8 mouse cellular contexts compared by ENCODE assay signal in genomic region chr12:31633970-31634342, GRCm38 (mm10). TPM values are rescaled to one million over a fixed set of nuclear protein-coding genes. Genes with fewer than 3 reads are reported as not detected.
DNase-seq lines count a peak whose midpoint lies in the region; ATAC-seq and TF ChIP-seq lines count a peak whose summit lies in the region.

No protein-coding gene starts in this region.

- peak overlapping the region; percentile 78 for H3K4me2 ChIP-seq in hindbrain, postnatal 0 days (ENCODE audit: low read depth, low read length)

- ATAC-seq in hindbrain, postnatal 0 days: peak; percentile 41

- H3K4me1 ChIP-seq in heart, adult 2 months (ENCODE audit: control insufficient read depth, insufficient read depth, low read length): peaks cover 1% of the 10 kb centered on the region
- peaks cover 8 to 10% of the 10 kb centered on the region in 2 experiments for H3K4me1 ChIP-seq in MEL (ENCODE audit: control insufficient read depth in 1 of 2, insufficient read depth in 2 of 2, low read length in 2 of 2)
- peaks cover 6% of the 10 kb centered on the region for H3K4me1 ChIP-seq in hindbrain, postnatal 0 days (ENCODE audit: insufficient read depth, low read length)

- peaks cover 7% of the 10 kb centered on the region; the same call in 1 of the 2 replicates for H3K36me3 ChIP-seq in heart, adult 2 months (ENCODE audit: control insufficient read depth, insufficient read depth, low read length)
- H3K36me3 ChIP-seq in MEL (ENCODE audit: control insufficient read depth in 1 of 2, insufficient read depth in 2 of 2, low read length in 2 of 2): peaks cover 15 to 17% of the 10 kb centered on the region in 2 experiments
- H3K36me3 ChIP-seq in hindbrain, postnatal 0 days (ENCODE audit: insufficient read depth, low read length): no peaks in the 10 kb centered on the region

- H3K4me3 ChIP-seq in heart, adult 2 months: peak overlapping the region; percentile 82
- H3K4me3 ChIP-seq in MEL (ENCODE audit: control insufficient read depth in 1 of 2, insufficient read depth in 1 of 2, low read depth in 2 of 2, low read length in 2 of 2): peak overlapping the region; percentile 92 to 100
- H3K4me3 ChIP-seq in hindbrain, postnatal 0 days (ENCODE audit: low read length): peak overlapping the region; percentile 62

- H3K27me3 ChIP-seq in heart, adult 2 months (ENCODE audit: control insufficient read depth, insufficient read depth, low read length): no peaks in the 10 kb centered on the region
- H3K27me3 ChIP-seq in MEL (ENCODE audit: control insufficient read depth in 1 of 2, insufficient read depth in 2 of 2, low read length in 2 of 2): no peaks in the 10 kb centered on the region
- no peaks in the 10 kb centered on the region for H3K27me3 ChIP-seq in hindbrain, postnatal 0 days (ENCODE audit: insufficient read depth, low read length)

- H3K9me3 ChIP-seq in MEL (replicated peaks; ENCODE audit: insufficient read depth, low read length): no peaks in the 10 kb centered on the region
- no peaks in the 10 kb centered on the region for H3K9me3 ChIP-seq in hindbrain, postnatal 0 days (ENCODE audit: low read length)

- no peak for TF ChIP-seq POLR2A in heart, adult 2 months (IDR thresholded peaks at IDR 0.05; ENCODE audit: insufficient read depth, low read depth, low read length)
- TF ChIP-seq POLR2A in MEL (IDR thresholded peaks at IDR 0.05; ENCODE audit: control insufficient read depth in 1 of 2, insufficient read depth in 1 of 2, low read depth in 1 of 2, low read length in 2 of 2, poor library complexity in 1 of 2): no peak

- TF ChIP-seq CTCF in heart, adult 2 months (IDR thresholded peaks at IDR 0.05): no peak
- no peak for TF ChIP-seq CTCF in MEL (IDR thresholded peaks at IDR 0.05 in 2 of 3, conservative IDR thresholded peaks at IDR 0.05 in 1 of 3; ENCODE audit: control insufficient read depth in 1 of 3, insufficient read depth in 1 of 3, low read depth in 2 of 3, low read length in 3 of 3, poor library complexity in 1 of 3, severe bottlenecking in 1 of 3)
- TF ChIP-seq CTCF in hindbrain, postnatal 0 days (IDR thresholded peaks at IDR 0.05; ENCODE audit: low read depth): no peak

- 6% methylated on average over 13 of the region's 13 CpGs for WGBS in heart, adult 2 months
- WGBS in hindbrain, postnatal 0 days: 7% methylated on average over 13 of the region's 13 CpGs

- H3K9ac ChIP-seq in heart, adult 2 months (ENCODE audit: low read depth, low read length): peak overlapping the region; percentile 96
- peak overlapping the region; percentile 97 for H3K9ac ChIP-seq in MEL (ENCODE audit: control insufficient read depth, low read depth, low read length, poor library complexity, severe bottlenecking)
- peak overlapping the region; percentile 76 for H3K9ac ChIP-seq in hindbrain, postnatal 0 days (replicated peaks; ENCODE audit: low read length)

- TF ChIP-seq RAD21 in MEL (IDR thresholded peaks at IDR 0.05; ENCODE audit: low read depth, low read length): no peak

- no peak for TF ChIP-seq EP300 in heart, adult 2 months (IDR thresholded peaks at IDR 0.05; ENCODE audit: insufficient read depth, low read depth, low read length)
- no peak for TF ChIP-seq EP300 in MEL (IDR thresholded peaks at IDR 0.05; ENCODE audit: low read depth in 1 of 2, low read length in 2 of 2)

- intact Hi-C loops in heart, adult 2 months (cut with DNase I): loop anchor here (1.0 kb wide), 1 partner anchor 20 kb away; the partner anchor contains the start of genes Cog5 and Dus4l
- intact Hi-C loops in heart, postnatal 25 days (cut with DNase I): no loop called here

- H3K27ac ChIP-seq in heart, adult 2 months: peak overlapping the region; percentile 86
- H3K27ac ChIP-seq in MEL (ENCODE audit: control insufficient read depth, low read depth, low read length): peak overlapping the region; percentile 86
- peak overlapping the region; percentile 80 for H3K27ac ChIP-seq in hindbrain, postnatal 0 days

- peak in 1 of 2 experiments; percentile 42 for DNase-seq in heart, adult 2 months
- no peak for DNase-seq in heart, postnatal 25 days (ENCODE audit: low spot score)
- peak; percentile 67 for DNase-seq in MEL (ENCODE audit: low read depth, low spot score)
- DNase-seq in fibroblast of lung, adult 2 months (ENCODE audit: low read depth): peak; percentile 2
- no peak for DNase-seq in hindbrain, postnatal 0 days (ENCODE audit: low spot score)
- DNase-seq in lung, postnatal 14 days: peak; percentile 18
- DNase-seq in spleen, postnatal 10 days (ENCODE audit: low spot score in 2 of 2): peak; percentile 43 to 54
- no peak for DNase-seq in left cerebral cortex, adult 9 months (ENCODE audit: low spot score in 2 of 2)

- no peaks in the 10 kb centered on the region for H3K79me2 ChIP-seq in heart, adult 2 months (replicated peaks; ENCODE audit: control insufficient read depth, insufficient read depth, low read length)
- peaks cover 22% of the 10 kb centered on the region for H3K79me2 ChIP-seq in MEL (ENCODE audit: control insufficient read depth, insufficient read depth, low read length, poor library complexity)

TF ChIP-seq in MEL, 35 proteins besides CTCF, POLR2A, EP300 and RAD21:
- TF ChIP-seq GATA1 (IDR thresholded peaks at IDR 0.05; ENCODE audit: low read depth, low read length) (no peak), MYC (IDR thresholded peaks at IDR 0.05; ENCODE audit: low read depth, low read length) (0 out of 2 replicates have a peak, but pooled peaks have one; percentile 14), TBP (IDR thresholded peaks at IDR 0.05; ENCODE audit: low read depth, low read length) (0 out of 2 replicates have a peak, but pooled peaks have one; percentile 6), USF2 (IDR thresholded peaks at IDR 0.05; ENCODE audit: borderline replicate concordance in 1 of 2, insufficient read depth in 1 of 2, low read depth in 1 of 2, low read length in 2 of 2) (no peak), NELFE (IDR thresholded peaks at IDR 0.05; ENCODE audit: low read depth, low read length) (no peak), HCFC1 (IDR thresholded peaks at IDR 0.05; ENCODE audit: low read depth, low read length) (peak; percentile 23; the same call in 1 of the 2 replicates), E2F4 (IDR thresholded peaks at IDR 0.05; ENCODE audit: borderline replicate concordance, low read depth, low read length) (0 out of 2 replicates have a peak, but pooled peaks have one; percentile 42), BHLHE40 (IDR thresholded peaks at IDR 0.05; ENCODE audit: borderline replicate concordance, low read depth, low read length) (no peak)

RNA-seq across cellular contexts. Expression of gene Bcap29, which starts 0.5 kb away (rescaled TPM):
- 10 to 100 TPM; 30.9 to 34.3 TPM for total RNA-seq in heart, adult 2 months (2021)
- 7.9 and 22.0 TPM in 2 replicates for polyA plus RNA-seq in heart, adult 2 months (2012; rRNA removed)
- total RNA-seq in heart, postnatal 25 days (2021): 10 to 100 TPM; 30.6 to 34.5 TPM
- total RNA-seq in MEL (2012; rRNA removed): 30.9 and 34.0 TPM in 2 replicates
- polyA plus RNA-seq in MEL (2012; ENCODE audit: insufficient read depth in 1 of 2, insufficient read length in 2 of 2, low read depth in 1 of 2, low replicate concordance in 2 of 2, missing spikeins in 1 of 2): 10 to 100 TPM in 1 of 2 experiments, not detected in 1; 63.4 TPM
- total RNA-seq in hindbrain, postnatal 0 days (2014; rRNA removed): 5.1 and 9.6 TPM in 2 replicates
- 38.2 and 39.1 TPM in 2 replicates for polyA plus RNA-seq in hindbrain, postnatal 0 days (2015; fragmentation: Nextera tagmentation; extraction: Ambion mirVana)

RNA-seq across cellular contexts. Expression of gene Dus4l, which starts 20.7 kb away (rescaled TPM):
- 1 to 10 TPM; 7.9 to 8.8 TPM for total RNA-seq in heart, adult 2 months (2021)
- 3.3 and 5.9 TPM in 2 replicates for polyA plus RNA-seq in heart, adult 2 months (2012; rRNA removed)
- 1 to 10 TPM; 7.4 to 8.5 TPM for total RNA-seq in heart, postnatal 25 days (2021)
- total RNA-seq in MEL (2012; rRNA removed): 9.6 and 11.9 TPM in 2 replicates
- 10 to 100 TPM in 1 of 2 experiments, not detected in 1; 12.1 TPM for polyA plus RNA-seq in MEL (2012; ENCODE audit: insufficient read depth in 1 of 2, insufficient read length in 2 of 2, low read depth in 1 of 2, low replicate concordance in 2 of 2, missing spikeins in 1 of 2)
- 1.4 and 2.2 TPM in 2 replicates for total RNA-seq in hindbrain, postnatal 0 days (2014; rRNA removed)
- polyA plus RNA-seq in hindbrain, postnatal 0 days (2015; fragmentation: Nextera tagmentation; extraction: Ambion mirVana): 7.7 and 8.7 TPM in 2 replicates

RNA-seq across cellular contexts. Expression of gene Cog5, which starts 20.7 kb away (rescaled TPM):
- 10 to 100 TPM; 55.8 to 58.3 TPM for total RNA-seq in heart, adult 2 months (2021)
- 24.7 and 48.2 TPM in 2 replicates for polyA plus RNA-seq in heart, adult 2 months (2012; rRNA removed)
- 10 to 100 TPM; 49.6 to 53.9 TPM for total RNA-seq in heart, postnatal 25 days (2021)
- total RNA-seq in MEL (2012; rRNA removed): 20.0 and 27.1 TPM in 2 replicates
- polyA plus RNA-seq in MEL (2012; ENCODE audit: insufficient read depth in 1 of 2, insufficient read length in 2 of 2, low read depth in 1 of 2, low replicate concordance in 2 of 2, missing spikeins in 1 of 2): 10 to 100 TPM in 1 of 2 experiments, not detected in 1; 28.4 TPM
- 38.3 and 46.9 TPM in 2 replicates for total RNA-seq in hindbrain, postnatal 0 days (2014; rRNA removed)
- 17.6 and 18.4 TPM in 2 replicates for polyA plus RNA-seq in hindbrain, postnatal 0 days (2015; fragmentation: Nextera tagmentation; extraction: Ambion mirVana)

Comparison
In these comparisons a context has a peak if more than half of its experiments do, and no peak if none do; other contexts are left out.
1. DNase-seq: peak in MEL (single experiment), fibroblast of lung, adult 2 months (single experiment), lung, postnatal 14 days (single experiment) and spleen, postnatal 10 days (2 of 2); none in heart, postnatal 25 days (single experiment), hindbrain, postnatal 0 days (single experiment) and left cerebral cortex, adult 9 months (0 of 2).
2. Peak in every context shown above with its lines, with median percentiles within 50 percentile points of each other: H3K27ac ChIP-seq, H3K4me3 ChIP-seq and H3K9ac ChIP-seq.